Mouse (Mus musculus): ENCODE measurements at regions not wholly inside any gene's neighbourhood (a gene's known extent, or its start where the extent isn't known, plus 50 kb on each side); places are given as distances from the start of the nearest gene placed in this dataset.

DNA sequence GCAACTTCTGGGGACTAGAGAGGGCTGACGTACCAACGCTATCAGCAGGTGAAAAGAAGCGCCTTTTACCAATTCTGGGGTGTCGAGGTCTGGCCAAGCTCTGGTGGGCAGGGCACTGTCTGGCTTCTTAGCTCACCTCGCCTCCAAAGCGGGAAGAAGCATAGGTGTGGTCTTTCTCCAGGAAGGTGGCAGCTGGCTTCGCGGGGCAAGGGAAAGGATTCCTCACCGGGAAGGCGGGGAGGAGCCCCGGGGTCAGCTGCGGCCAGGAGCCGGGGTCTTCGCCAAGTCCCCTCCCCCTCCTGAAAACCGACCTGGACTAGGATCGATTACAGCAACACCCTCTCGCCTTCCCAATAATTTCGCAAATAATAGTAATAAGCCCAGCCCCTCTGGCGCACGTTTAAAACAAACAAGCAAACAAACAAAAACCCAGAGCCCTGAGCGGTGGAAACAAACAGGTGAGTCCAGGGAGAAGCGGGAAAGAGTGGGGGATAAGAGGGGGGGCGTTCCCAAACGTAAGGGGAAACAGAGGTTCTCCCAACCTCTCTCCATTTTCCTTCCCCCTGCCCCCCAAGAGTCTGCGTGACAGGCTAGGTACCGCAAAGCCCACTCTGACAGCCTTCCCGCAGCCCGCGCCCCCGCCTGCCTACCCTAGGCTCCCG lies 63.5 kb upstream of the Ak4 start:
- peak; percentile 54 for DNase-seq (ENCODE audit: low spot score)
- no peaks in the 10 kb centered on the region for H3K36me3 ChIP-seq (replicated peaks)

GRCm38 (mm10) chr4:101354951-101355350 lies 64.1 kb upstream of the Ak4 start:
- Histone ChIP-seq H3K4me3 (peak overlapping the region; percentile 90), H3K36me3 (replicated peaks) (no peaks in the 10 kb centered on the region), H3K27ac (replicated peaks) (0 out of 2 replicates have a peak overlapping the region, but pooled peaks have one; percentile 35), H3K27me3 (replicated peaks; ENCODE audit: low read depth, poor library complexity, severe bottlenecking) (peaks cover 13% of the 10 kb centered on the region), H3K4me1 (peaks cover 34% of the 10 kb centered on the region), H3K9me3 (no peaks in the 10 kb centered on the region)
- DNase-seq (ENCODE audit: low spot score), result peak; percentile 14
- 11% methylated on average over 7 of the region's 7 CpGs for WGBS

More for the DNA sequence above, 63.5 kb upstream of the Ak4 start:
- Histone ChIP-seq H3K4me3 (peak overlapping the region; percentile 90), H3K27me3 (replicated peaks; ENCODE audit: low read depth, poor library complexity, severe bottlenecking) (peaks cover 13% of the 10 kb centered on the region), H3K4me1 (peaks cover 34% of the 10 kb centered on the region), H3K9me3 (no peaks in the 10 kb centered on the region), H3K27ac (replicated peaks) (peak overlapping the region; percentile 94)
- WGBS, result under 1% methylated on average over 31 of the region's 31 CpGs

- Histone ChIP-seq H3K9me3 (no peaks in the 10 kb centered on the region), H3K27ac (replicated peaks) (no peak overlapping the region), H3K36me3 (replicated peaks) (no peaks in the 10 kb centered on the region), H3K4me1 (peaks cover 34% of the 10 kb centered on the region), H3K4me3 (peak overlapping the region; percentile 90), H3K27me3 (replicated peaks; ENCODE audit: low read depth, poor library complexity, severe bottlenecking) (peaks cover 13% of the 10 kb centered on the region)
- DNase-seq (ENCODE audit: low spot score), result no peak
- WGBS, result 47% methylated on average over 7 of the region's 7 CpGs
These were observed 64.8 kb upstream of the Ak4 start for GRCm38 (mm10) chr4:101354086-101354855.

DNA sequence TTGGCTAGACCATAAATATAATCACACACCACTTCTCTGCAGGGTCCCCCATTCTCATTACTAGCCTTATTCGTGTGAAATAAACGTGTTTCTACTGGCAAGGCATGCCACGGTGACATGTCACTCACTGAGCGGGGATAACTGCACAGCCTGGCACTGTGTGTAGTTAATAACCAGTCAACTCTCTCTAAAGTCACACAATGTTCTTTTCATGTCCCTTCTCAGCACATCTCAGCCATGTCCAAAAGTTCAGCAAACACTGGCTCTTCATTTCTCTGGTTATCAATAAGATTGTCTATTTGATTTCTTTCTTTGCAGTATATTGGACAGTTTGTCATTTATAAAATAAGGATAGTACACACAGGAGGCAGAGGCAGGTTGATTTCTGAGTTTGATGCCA lies 66.9 kb upstream of the Ak4 start:
- Histone ChIP-seq H3K4me3 (no peak overlapping the region), H3K27ac (replicated peaks) (no peak overlapping the region), H3K9me3 (no peaks in the 10 kb centered on the region), H3K27me3 (replicated peaks; ENCODE audit: low read depth, poor library complexity, severe bottlenecking) (peaks cover 13% of the 10 kb centered on the region), H3K4me1 (peaks cover 29% of the 10 kb centered on the region), H3K36me3 (replicated peaks) (no peaks in the 10 kb centered on the region)
- no peak for DNase-seq (ENCODE audit: low spot score)
- 90% methylated on average over 4 of the region's 4 CpGs for WGBS

DNA sequence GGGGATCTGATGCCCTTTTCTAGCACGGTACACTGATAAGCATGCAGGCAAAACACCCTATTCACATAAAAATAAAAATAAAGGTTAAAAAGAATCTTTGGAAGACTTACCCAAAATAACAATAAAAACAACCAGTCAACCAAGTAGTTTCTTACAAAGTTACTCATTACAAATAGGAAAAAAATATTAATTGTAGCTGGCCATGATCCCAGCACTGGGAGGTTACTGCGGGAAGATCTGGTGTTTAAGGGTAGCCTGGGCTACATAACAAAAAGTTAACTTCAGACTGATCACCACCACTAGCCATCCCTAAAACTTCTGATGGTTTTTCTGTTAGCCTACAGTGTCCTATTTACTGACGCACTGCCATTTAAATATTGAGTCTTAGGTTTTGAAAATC lies 67.4 kb upstream of the Ak4 start:
- no peak overlapping the region for H3K27ac ChIP-seq (replicated peaks)
- peaks cover 13% of the 10 kb centered on the region for H3K27me3 ChIP-seq (replicated peaks; ENCODE audit: low read depth, poor library complexity, severe bottlenecking)
- no peaks in the 10 kb centered on the region for H3K9me3 ChIP-seq
- H3K4me3 ChIP-seq, result no peak overlapping the region
- 95% methylated on average over 3 of the region's 3 CpGs for WGBS
- peaks cover 2% of the 10 kb centered on the region for H3K36me3 ChIP-seq (replicated peaks)
- H3K4me1 ChIP-seq, result peaks cover 24% of the 10 kb centered on the region
- no peak for DNase-seq (ENCODE audit: low spot score)

DNA sequence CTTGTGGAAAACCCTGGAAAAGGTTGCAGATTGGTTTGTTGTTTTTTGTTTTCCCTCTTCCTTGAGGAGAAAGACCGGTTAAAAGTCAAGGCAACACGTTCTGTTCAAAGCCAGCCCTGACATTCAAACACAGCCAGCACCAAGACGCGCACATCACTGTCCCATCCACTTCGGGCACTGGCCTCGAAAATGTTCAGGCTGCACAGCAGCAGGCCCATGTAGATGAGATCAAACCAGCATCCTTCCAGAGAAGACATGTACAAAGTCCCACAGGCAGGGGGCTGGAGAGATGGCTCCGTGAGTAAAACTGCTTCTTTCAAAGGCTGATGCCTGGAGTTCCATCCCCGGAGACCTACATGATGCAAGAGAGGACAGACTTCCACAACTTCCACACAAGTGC lies 68.4 kb upstream of the Ak4 start:
- H3K4me1 ChIP-seq, result peaks cover 22% of the 10 kb centered on the region
- WGBS, result 88% methylated on average over 8 of the region's 8 CpGs
- no peaks in the 10 kb centered on the region for H3K9me3 ChIP-seq
- peaks cover 13% of the 10 kb centered on the region for H3K36me3 ChIP-seq (replicated peaks)
- H3K27ac ChIP-seq (replicated peaks), result no peak overlapping the region
- peaks cover 13% of the 10 kb centered on the region for H3K27me3 ChIP-seq (replicated peaks; ENCODE audit: low read depth, poor library complexity, severe bottlenecking)
- no peak overlapping the region for H3K4me3 ChIP-seq
- no peak for DNase-seq (ENCODE audit: low spot score)

GRCm38 (mm10) chr4:101350222-101350621 lies 68.9 kb upstream of the Ak4 start:
- Histone ChIP-seq H3K27me3 (replicated peaks; ENCODE audit: low read depth, poor library complexity, severe bottlenecking) (peaks cover 10% of the 10 kb centered on the region; the same call in 1 of the 2 replicates), H3K27ac (replicated peaks) (no peak overlapping the region), H3K9me3 (no peaks in the 10 kb centered on the region), H3K36me3 (replicated peaks) (peaks cover 17% of the 10 kb centered on the region), H3K4me1 (peaks cover 18% of the 10 kb centered on the region), H3K4me3 (no peak overlapping the region)
- WGBS, result 88% methylated on average over 3 of the region's 3 CpGs
- no peak for DNase-seq (ENCODE audit: low spot score)

- Histone ChIP-seq H3K36me3 (replicated peaks) (peaks cover 18% of the 10 kb centered on the region), H3K9me3 (no peaks in the 10 kb centered on the region), H3K4me1 (peaks cover 10% of the 10 kb centered on the region), H3K27me3 (replicated peaks; ENCODE audit: low read depth, poor library complexity, severe bottlenecking) (0 out of 2 replicates have a peak, but pooled peaks cover 2% of the 10 kb centered on the region), H3K27ac (replicated peaks) (no peak overlapping the region), H3K4me3 (no peak overlapping the region)
- no peak for DNase-seq (ENCODE audit: low spot score)
- 32% methylated on average over 4 of the region's 4 CpGs for WGBS
These were observed 69.7 kb upstream of the Ak4 start for GRCm38 (mm10) chr4:101349413-101349812.

GRCm38 (mm10) chr4:101347309-101347708 lies 71.8 kb upstream of the Ak4 start:
- Histone ChIP-seq H3K27me3 (replicated peaks; ENCODE audit: low read depth, poor library complexity, severe bottlenecking) (no peaks in the 10 kb centered on the region), H3K4me1 (no peaks in the 10 kb centered on the region), H3K4me3 (no peak overlapping the region), H3K36me3 (replicated peaks) (peaks cover 29% of the 10 kb centered on the region), H3K9me3 (no peaks in the 10 kb centered on the region), H3K27ac (replicated peaks) (no peak overlapping the region)
- 83% methylated on average over 6 of the region's 6 CpGs for WGBS
- DNase-seq (ENCODE audit: low spot score), result no peak

- DNase-seq (ENCODE audit: low spot score), result no peak
- Histone ChIP-seq H3K4me1 (no peaks in the 10 kb centered on the region), H3K9me3 (no peaks in the 10 kb centered on the region), H3K36me3 (replicated peaks) (peaks cover 29% of the 10 kb centered on the region), H3K27ac (replicated peaks) (no peak overlapping the region), H3K4me3 (no peak overlapping the region), H3K27me3 (replicated peaks; ENCODE audit: low read depth, poor library complexity, severe bottlenecking) (no peaks in the 10 kb centered on the region)
- WGBS, result 91% methylated on average over 8 of the region's 8 CpGs
These were observed 76.9 kb upstream of the Ak4 start for GRCm38 (mm10) chr4:101342071-101342762.

GRCm38 (mm10) chr4:101340741-101341140 lies 75.7 kb upstream of the Jak1 start:
- no peak for DNase-seq (ENCODE audit: low spot score)
- Histone ChIP-seq H3K27ac (replicated peaks) (no peak overlapping the region), H3K27me3 (replicated peaks; ENCODE audit: low read depth, poor library complexity, severe bottlenecking) (no peaks in the 10 kb centered on the region), H3K4me1 (no peaks in the 10 kb centered on the region), H3K36me3 (replicated peaks) (peaks cover 16% of the 10 kb centered on the region), H3K4me3 (no peak overlapping the region), H3K9me3 (no peaks in the 10 kb centered on the region)

GRCm38 (mm10) chr4:101338211-101338610 lies 73.1 kb upstream of the Jak1 start:
- no peak for DNase-seq (ENCODE audit: low spot score)
- Histone ChIP-seq H3K4me1 (peaks cover 3% of the 10 kb centered on the region), H3K36me3 (replicated peaks) (no peaks in the 10 kb centered on the region), H3K27ac (replicated peaks) (no peak overlapping the region), H3K27me3 (replicated peaks; ENCODE audit: low read depth, poor library complexity, severe bottlenecking) (no peaks in the 10 kb centered on the region), H3K4me3 (no peak overlapping the region), H3K9me3 (no peaks in the 10 kb centered on the region)

All from embryonic facial prominence, embryonic 10.5 days (tissue).